Mouse (Mus musculus) olfactory bulb, adult 2 months (tissue): Measurements from ENCODE around the gene Ubl4b. TPM values are rescaled to one million over a fixed set of nuclear protein-coding genes. Genes with fewer than 3 reads are reported as not detected.

ENCODE experiments used
- H3K27ac ChIP-seq: fragments of 200-500 bp; 2 replicates; pipeline ENCODE4 v1.5.1; 2012; ENCODE audit warnings: low read depth, low read length; ENCODE audit not compliant: insufficient read depth
- H3K4me1 ChIP-seq: fragments of 200-500 bp; 2 replicates; pipeline ENCODE4 v1.6.1; 2012; ENCODE audit warnings: low read length; ENCODE audit not compliant: control insufficient read depth, insufficient read depth
- H3K4me3 ChIP-seq: fragments of 200-500 bp; 2 replicates; pipeline ENCODE4 v1.5.1; 2012; ENCODE audit warnings: mild to moderate bottlenecking, low read depth, low read length, moderate library complexity; ENCODE audit not compliant: insufficient read depth
- CTCF ChIP-seq: fragments of 200-500 bp; IDR thresholded peaks from 2 replicates; pipeline ENCODE4 v1.5.1; 2012; ENCODE audit warnings: low read depth, mild to moderate bottlenecking, low read length, moderate library complexity; ENCODE audit not compliant: insufficient read depth
- POLR2A ChIP-seq: fragments of 200-500 bp; IDR thresholded peaks from 2 replicates; pipeline ENCODE4 v1.6.1; 2012; ENCODE audit warnings: mild to moderate bottlenecking, low read depth, low read length, moderate library complexity; ENCODE audit not compliant: insufficient read depth
- WGBS: fragments of 180-500 bp; shearing (Covaris S2); methylation state at CpG from one replicate; pipeline ENCODE4 v1.1.7; 2018; 5-methylcytosine and 5-hydroxymethylcytosine counted together
- polyA plus RNA-seq: library from polyadenylated mRNA; stranded (reverse); fragments of >200 nt; gene quantifications from 2 replicates; pipeline ENCODE4 v1.2.4, GENCODE M21; 2012; ENCODE audit warnings: low replicate concordance; ENCODE audit not compliant: missing spikeins, insufficient read depth, insufficient read length

Ubl4b gene
- polyA plus RNA-seq, 1 experiment, result not detected

GRCm38 (mm10) chr3:107533532-107533931 is 21.3 kb downstream of the Ubl4b start:
- TF ChIP-seq POLR2A, result no peak
- TF ChIP-seq CTCF, result no peak

DNA sequence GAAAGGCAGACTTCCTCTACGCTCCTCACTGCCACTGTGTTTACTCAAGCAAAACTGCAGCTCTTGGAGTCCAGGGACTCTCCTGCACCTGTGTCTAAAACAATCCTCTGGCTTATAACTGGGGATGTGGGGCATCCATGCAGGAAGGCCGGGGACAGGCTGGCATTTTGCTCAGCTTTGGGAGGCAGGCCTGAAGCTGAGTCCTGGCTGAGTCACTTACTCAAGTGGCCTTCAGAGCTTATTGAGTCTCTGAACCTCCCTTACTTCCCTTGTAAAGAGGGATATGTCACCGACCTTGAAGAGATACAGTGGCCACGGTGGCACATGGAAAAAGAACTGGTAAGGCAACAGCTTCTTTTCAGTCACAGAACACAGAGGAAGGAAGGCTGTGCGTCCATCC is 24.3 kb downstream of the Ubl4b start:
- peaks cover 21% of the 10 kb centered on the region for H3K4me1 ChIP-seq
- H3K27ac ChIP-seq, result 0 out of 2 replicates have a peak overlapping the region, but pooled peaks have one; percentile 14
- no peak for TF ChIP-seq POLR2A
- no peak for TF ChIP-seq CTCF
- 74% methylated on average over 5 of the region's 5 CpGs for WGBS
- no peak overlapping the region for H3K4me3 ChIP-seq

More at GRCm38 (mm10) chr3:107533532-107533931, 21.3 kb downstream of the Ubl4b start:
- WGBS, result 57% methylated on average over 4 of the region's 4 CpGs
- no peak overlapping the region for H3K27ac ChIP-seq
- peaks cover 30% of the 10 kb centered on the region for H3K4me1 ChIP-seq
- H3K4me3 ChIP-seq, result no peak overlapping the region

- TF ChIP-seq POLR2A (no peak), CTCF (no peak)
- H3K4me1 ChIP-seq, result peaks cover 27% of the 10 kb centered on the region
- H3K27ac ChIP-seq, result peak overlapping the region; percentile 70
- H3K4me3 ChIP-seq, result no peak overlapping the region
- 64% methylated on average over 5 of the region's 5 CpGs for WGBS
Measured at GRCm38 (mm10) chr3:107529182-107529581, 25.7 kb downstream of the Ubl4b start.

- H3K27ac ChIP-seq, result peak overlapping the region; percentile 88
- no peak overlapping the region for H3K4me3 ChIP-seq
- TF ChIP-seq POLR2A, result no peak
- 0 out of 2 replicates have a peak, but pooled peaks have one; percentile 6 for TF ChIP-seq CTCF
- H3K4me1 ChIP-seq, result peaks cover 26% of the 10 kb centered on the region
- WGBS, result 4% methylated on average over 9 of the region's 9 CpGs
Measured at GRCm38 (mm10) chr3:107528401-107529118, 26.3 kb downstream of the Ubl4b start.

DNA sequence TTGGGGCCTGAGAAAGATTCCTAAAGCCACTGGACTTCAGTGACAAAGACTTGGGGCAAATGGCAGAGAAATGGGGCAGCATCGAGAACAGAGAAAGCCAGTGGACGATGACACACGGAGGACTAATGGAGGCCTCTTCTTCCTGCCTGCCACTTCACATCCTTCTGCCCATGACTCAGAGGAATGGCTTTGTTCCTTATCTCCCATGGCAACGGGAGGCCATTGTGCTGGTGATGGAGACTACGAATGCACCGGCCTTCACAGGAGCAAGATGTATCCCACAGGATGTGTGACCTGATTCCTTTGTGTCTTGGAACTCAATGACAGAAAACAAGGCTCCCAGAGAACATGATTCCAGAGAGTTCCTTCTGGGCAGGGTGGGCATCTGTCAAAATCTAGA is 30.3 kb downstream of the Ubl4b start:
- Histone ChIP-seq H3K4me3 (no peak overlapping the region), H3K27ac (no peak overlapping the region), H3K4me1 (peaks cover 21% of the 10 kb centered on the region)
- 63% methylated on average over 6 of the region's 6 CpGs for WGBS
- no peak for TF ChIP-seq POLR2A
- TF ChIP-seq CTCF, result no peak

DNA sequence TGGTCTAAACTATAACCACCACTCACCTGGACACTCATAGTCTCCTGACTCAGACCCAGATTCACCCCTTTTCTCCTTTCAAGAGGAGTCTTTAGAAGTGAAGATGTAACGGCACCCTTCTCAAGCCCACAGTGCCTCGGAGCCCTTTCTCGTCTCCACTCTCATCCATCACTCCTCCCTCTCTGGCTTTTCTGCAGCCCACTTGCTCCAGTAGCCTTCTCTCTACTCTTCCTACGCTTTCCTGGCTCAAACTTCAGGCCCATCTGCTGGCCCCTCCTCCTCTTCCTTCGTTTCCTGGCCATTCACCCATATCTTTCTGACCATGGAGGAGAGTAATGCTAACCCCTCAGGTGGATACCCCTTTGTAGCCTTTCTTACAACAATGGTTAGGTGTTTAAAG is 33.9 kb downstream of the Ubl4b start:
- TF ChIP-seq POLR2A (no peak), CTCF (no peak)
- Histone ChIP-seq H3K27ac (no peak overlapping the region), H3K4me1 (peaks cover 11% of the 10 kb centered on the region), H3K4me3 (no peak overlapping the region)
- WGBS, result 92% methylated on average over 5 of the region's 5 CpGs

DNA sequence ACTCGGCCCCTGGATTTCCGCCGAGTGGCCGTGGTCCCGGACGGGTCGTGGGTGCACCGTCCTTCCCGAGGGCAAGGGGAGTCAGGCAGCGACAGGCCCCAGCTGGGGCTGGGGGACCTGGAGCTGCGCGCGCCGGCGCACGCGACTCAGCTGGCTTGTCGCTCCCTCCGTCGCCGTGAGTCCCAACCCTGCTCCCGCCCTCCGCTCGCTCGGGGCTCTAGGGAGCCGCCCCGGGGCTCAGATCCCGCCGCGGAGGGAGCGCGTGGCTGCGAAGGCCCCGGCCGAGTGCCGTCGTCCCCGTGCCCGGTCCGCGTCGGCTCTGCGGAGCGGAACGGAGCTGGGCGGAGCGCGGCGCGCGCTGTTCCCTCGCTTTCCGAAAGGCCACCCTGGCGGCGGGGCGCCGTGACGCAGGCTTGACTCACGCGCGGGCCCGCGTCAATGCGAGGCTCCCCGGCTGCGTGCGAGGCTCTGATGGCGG is 37.2 kb downstream of the Ubl4b start, which contains the start of gene Slc6a17:
Gene Slc6a17, minus strand, starts transcription at position 388 of the 478 bp plus-strand sequence.
- WGBS, result under 1% methylated on average over 68 of the region's 68 CpGs
- peak within 1 kb of the TSS; percentile 83 for H3K27ac ChIP-seq
- H3K4me3 ChIP-seq, result peak within 1 kb of the TSS; percentile 81
- TF ChIP-seq CTCF (no peak), POLR2A (peak; percentile 88)
- peaks cover 15% of the 10 kb centered on the region for H3K4me1 ChIP-seq

GRCm38 (mm10) chr3:107516776-107517630 is 37.9 kb downstream of the Ubl4b start:
- WGBS, result 4% methylated on average over 55 of the region's 55 CpGs
- H3K4me1 ChIP-seq, result peaks cover 15% of the 10 kb centered on the region
- peak overlapping the region; percentile 83 for H3K27ac ChIP-seq
- TF ChIP-seq POLR2A (no peak), CTCF (no peak)
- peak overlapping the region; percentile 81 for H3K4me3 ChIP-seq
